Mouse (Mus musculus) stomach, postnatal 0 days (tissue): ENCODE data around the gene Atat1. TPM values are rescaled to one million over a fixed set of nuclear protein-coding genes. Genes with fewer than 3 reads are reported as not detected.

Experiments used
- ATAC-seq: fragments of 200-750 bp; cut with Nextera tagmentation; 2 replicates; pipeline ENCODE4 v1.8.0; 2017; ENCODE audit not compliant: low FRiP score, low TSS enrichment
- DNase-seq: peaks from one replicate; pipeline ENCODE4 v3.0.0-alpha.2; 2016; ENCODE audit warnings: low spot score
- H3K27ac ChIP-seq: fragments of 300-500 bp; sonication (generic); replicated peaks from 2 replicates; pipeline ENCODE4 v1.5.1; 2014; ENCODE audit warnings: mild to moderate bottlenecking, control low read depth
- H3K27me3 ChIP-seq: fragments of 300-500 bp; sonication (generic); 2 replicates; pipeline ENCODE4 v1.6.1; 2014; ENCODE audit warnings: low read length; ENCODE audit not compliant: control insufficient read depth, insufficient read depth
- H3K36me3 ChIP-seq: fragments of 300-500 bp; sonication (generic); 2 replicates; pipeline ENCODE4 v1.6.1; 2014; ENCODE audit warnings: low read length, mixed read lengths; ENCODE audit not compliant: control insufficient read depth, insufficient read depth
- H3K4me1 ChIP-seq: fragments of 300-500 bp; sonication (generic); replicated peaks from 2 replicates; pipeline ENCODE4 v1.6.1; 2014; ENCODE audit warnings: antibody characterized with exemption; ENCODE audit not compliant: control insufficient read depth, insufficient read depth
- H3K4me2 ChIP-seq: fragments of 300-500 bp; sonication (generic); replicated peaks from 2 replicates; pipeline ENCODE4 v1.6.1; 2014; ENCODE audit warnings: low read depth, mild to moderate bottlenecking, control low read depth, moderate library complexity
- H3K4me3 ChIP-seq: fragments of 300-500 bp; sonication (generic); 2 replicates; pipeline ENCODE4 v1.5.1; 2014; ENCODE audit warnings: low read depth, low read length, control low read depth
- H3K9ac ChIP-seq: fragments of 300-500 bp; sonication (generic); 2 replicates; pipeline ENCODE4 v1.6.1; 2014; ENCODE audit warnings: mild to moderate bottlenecking, low read length, control low read depth, mixed read lengths
- H3K9me3 ChIP-seq: fragments of 300-500 bp; sonication (generic); 2 replicates; pipeline ENCODE4 v1.6.1; 2016; ENCODE audit warnings: low read length; ENCODE audit not compliant: control insufficient read depth
- CTCF ChIP-seq: IDR thresholded peaks from 2 replicates; pipeline ENCODE4 v1.5.1; 2016; ENCODE audit warnings: antibody characterized with exemption, low read depth, mild to moderate bottlenecking, moderate library complexity
- EP300 ChIP-seq: optimal IDR thresholded peaks from 2 replicates; pipeline ENCODE3; 2016; ENCODE audit warnings: antibody characterized with exemption
- WGBS: fragments of 180-500 bp; shearing (Covaris S2); extraction: QIAGEN DNeasy Blood & Tissue Kit; methylation state at CpG from one replicate; pipeline ENCODE4 v1.1.7; 2014; 5-methylcytosine and 5-hydroxymethylcytosine counted together
- polyA plus RNA-seq: library from polyadenylated mRNA; unstranded; fragments of >200 nt; fragmentation: Nextera tagmentation; extraction: Ambion mirVana; gene quantifications from 2 replicates; pipeline ENCODE4 v1.2.1, GENCODE M21; 2015

Gene Atat1
- polyA plus RNA-seq, 1 experiment from 2014 or later, result 12.7 TPM

DNA sequence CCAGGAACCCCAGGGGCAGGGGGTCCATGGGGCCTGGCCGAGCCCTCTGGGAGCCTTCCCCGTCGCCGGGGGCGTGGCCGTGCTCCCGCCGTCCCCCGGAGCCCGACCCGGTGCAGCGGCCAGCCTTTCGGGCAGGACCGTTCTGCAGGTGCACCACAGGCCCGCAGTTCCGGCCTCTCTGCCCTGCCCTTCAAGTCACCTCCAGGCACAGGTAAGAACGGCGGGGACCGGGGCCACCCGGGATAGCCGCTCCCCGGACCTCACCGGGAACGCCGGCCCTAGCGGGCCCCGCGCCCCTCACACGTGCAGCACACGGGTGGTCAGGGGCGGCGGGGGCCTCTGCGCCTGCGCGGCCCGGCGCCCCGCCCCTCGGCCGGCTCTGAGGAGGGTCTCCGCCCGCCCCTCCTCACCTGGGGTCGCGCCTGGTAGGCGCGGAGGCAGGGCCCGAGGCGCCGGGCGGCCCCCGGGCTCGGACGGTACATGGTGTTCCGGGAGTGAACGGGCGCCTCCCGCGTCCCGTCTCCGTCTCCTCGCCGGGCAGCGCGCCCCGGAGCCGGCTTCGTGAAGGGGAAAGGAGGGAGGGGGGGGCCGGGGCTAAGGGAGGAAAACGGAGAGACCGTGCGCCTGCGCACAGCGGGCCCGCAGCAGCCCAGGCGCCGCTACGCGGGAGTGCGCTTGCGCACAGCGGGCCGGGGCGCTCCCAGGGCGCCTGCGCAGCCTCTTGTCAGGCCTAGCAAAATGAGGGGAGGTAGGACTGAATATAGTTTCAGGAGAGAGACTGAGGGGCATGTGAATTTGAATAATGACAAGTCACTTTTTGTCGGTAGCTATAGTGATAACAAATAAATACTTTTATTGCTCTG, 12.9 kb downstream of the Atat1 start, which contains the start of gene 2310061I04Rik:
TSS of gene 2310061I04Rik (minus strand) at position 651 of the 863 bp plus-strand sequence.
- H3K4me1 ChIP-seq, result no peaks in the 10 kb centered on the region; the same call in 1 of the 2 replicates
- H3K9me3 ChIP-seq, result no peaks in the 10 kb centered on the region
- peak within 1 kb of the TSS; percentile 85 for H3K27ac ChIP-seq
- no peak for TF ChIP-seq EP300
- TF ChIP-seq CTCF, result no peak
- H3K36me3 ChIP-seq, result peaks cover 7% of the 10 kb centered on the region; the same call in 1 of the 2 replicates
- H3K4me3 ChIP-seq, result peak within 1 kb of the TSS; percentile 85
- no peaks in the 10 kb centered on the region for H3K27me3 ChIP-seq
- peak within 1 kb of the TSS; percentile 84 for H3K9ac ChIP-seq
- peak; percentile 88 for ATAC-seq
- under 1% methylated on average over 68 of the region's 86 CpGs for WGBS
- peak; percentile 94 for DNase-seq
- peak within 1 kb of the TSS; percentile 99 for H3K4me2 ChIP-seq

DNA sequence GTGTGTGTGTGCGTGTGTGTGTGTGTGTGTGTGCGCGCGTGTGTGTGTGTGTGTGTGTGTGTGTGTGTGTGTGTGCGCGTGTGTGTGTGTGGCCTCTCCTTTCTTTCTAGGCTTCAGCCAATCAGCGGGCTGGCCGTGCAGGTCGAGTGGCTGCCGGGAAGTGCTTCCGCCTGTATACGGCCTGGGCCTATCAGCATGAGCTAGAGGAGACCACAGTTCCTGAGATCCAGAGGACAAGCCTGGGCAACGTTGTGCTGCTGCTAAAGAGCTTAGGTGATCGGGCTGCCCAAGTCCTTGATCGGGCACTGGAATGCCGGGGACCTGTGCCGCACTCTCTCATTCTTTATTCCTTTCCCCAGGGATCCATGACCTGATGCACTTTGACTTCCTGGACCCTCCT, 22.1 kb downstream of the Atat1 start:
- no peak overlapping the region for H3K4me3 ChIP-seq
- H3K27ac ChIP-seq, result no peak overlapping the region
- H3K4me1 ChIP-seq, result no peaks in the 10 kb centered on the region
- no peaks in the 10 kb centered on the region for H3K27me3 ChIP-seq
- WGBS, result 86% methylated on average over 12 of the region's 17 CpGs
- no peaks in the 10 kb centered on the region for H3K9me3 ChIP-seq
- no peak for TF ChIP-seq EP300
- no peak for TF ChIP-seq CTCF
- ATAC-seq (no peak), DNase-seq (no peak)
- no peak overlapping the region for H3K4me2 ChIP-seq
- H3K9ac ChIP-seq, result no peak overlapping the region
- peaks cover 37% of the 10 kb centered on the region for H3K36me3 ChIP-seq

DNA sequence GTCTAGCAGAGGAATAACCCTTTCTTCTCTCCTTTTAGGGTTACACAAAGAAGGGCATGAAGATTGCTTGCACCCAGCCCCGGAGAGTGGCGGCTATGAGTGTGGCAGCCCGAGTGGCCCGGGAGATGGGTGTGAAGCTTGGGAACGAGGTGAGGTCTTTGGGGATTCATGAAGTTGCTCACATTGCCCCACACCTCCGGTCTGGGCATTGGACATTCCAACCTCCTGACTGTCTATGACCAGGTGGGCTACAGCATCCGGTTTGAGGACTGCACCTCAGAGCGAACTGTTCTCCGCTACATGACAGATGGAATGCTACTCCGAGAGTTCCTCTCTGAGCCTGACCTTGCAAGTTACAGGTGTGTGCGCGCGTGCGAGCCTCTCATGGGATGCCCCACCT, 26.1 kb downstream of the Atat1 start:
- TF ChIP-seq CTCF (no peak), EP300 (no peak)
- no peak overlapping the region for H3K4me2 ChIP-seq
- peaks cover 28% of the 10 kb centered on the region for H3K36me3 ChIP-seq
- ATAC-seq, result no peak
- 93% methylated on average over 14 of the region's 14 CpGs for WGBS
- DNase-seq, result no peak
- no peak overlapping the region for H3K9ac ChIP-seq
- no peak overlapping the region for H3K27ac ChIP-seq
- H3K4me3 ChIP-seq, result no peak overlapping the region
- H3K27me3 ChIP-seq, result no peaks in the 10 kb centered on the region
- no peaks in the 10 kb centered on the region for H3K9me3 ChIP-seq
- peaks cover 3% of the 10 kb centered on the region; the same call in 1 of the 2 replicates for H3K4me1 ChIP-seq

DNA sequence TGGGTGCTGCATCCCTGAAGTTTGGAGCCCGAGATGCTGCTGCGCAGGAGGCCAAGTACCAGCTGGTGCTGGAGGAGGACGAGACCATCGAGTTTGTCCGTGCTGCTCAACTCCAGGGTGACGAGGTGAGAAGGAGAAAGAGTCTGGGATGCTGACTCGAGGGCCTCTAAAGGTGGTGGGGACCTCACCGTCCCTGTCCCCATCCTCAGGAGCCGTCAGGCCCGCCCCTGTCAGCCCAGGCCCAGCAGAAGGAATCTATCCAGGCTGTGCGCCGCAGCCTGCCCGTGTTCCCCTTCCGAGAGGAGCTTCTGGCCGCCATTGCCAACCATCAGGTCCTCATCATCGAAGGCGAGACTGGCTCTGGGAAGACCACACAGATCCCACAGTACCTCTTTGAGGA, 27.0 kb downstream of the Atat1 start:
- H3K9ac ChIP-seq, result no peak overlapping the region
- H3K36me3 ChIP-seq, result peaks cover 28% of the 10 kb centered on the region
- WGBS, result 89% methylated on average over 16 of the region's 17 CpGs
- H3K4me1 ChIP-seq, result peaks cover 3% of the 10 kb centered on the region; the same call in 1 of the 2 replicates
- ATAC-seq, result no peak
- H3K27me3 ChIP-seq, result no peaks in the 10 kb centered on the region
- TF ChIP-seq EP300 (no peak), CTCF (no peak)
- DNase-seq, result no peak
- no peaks in the 10 kb centered on the region for H3K9me3 ChIP-seq
- H3K4me3 ChIP-seq, result no peak overlapping the region
- no peak overlapping the region for H3K27ac ChIP-seq
- no peak overlapping the region for H3K4me2 ChIP-seq

DNA sequence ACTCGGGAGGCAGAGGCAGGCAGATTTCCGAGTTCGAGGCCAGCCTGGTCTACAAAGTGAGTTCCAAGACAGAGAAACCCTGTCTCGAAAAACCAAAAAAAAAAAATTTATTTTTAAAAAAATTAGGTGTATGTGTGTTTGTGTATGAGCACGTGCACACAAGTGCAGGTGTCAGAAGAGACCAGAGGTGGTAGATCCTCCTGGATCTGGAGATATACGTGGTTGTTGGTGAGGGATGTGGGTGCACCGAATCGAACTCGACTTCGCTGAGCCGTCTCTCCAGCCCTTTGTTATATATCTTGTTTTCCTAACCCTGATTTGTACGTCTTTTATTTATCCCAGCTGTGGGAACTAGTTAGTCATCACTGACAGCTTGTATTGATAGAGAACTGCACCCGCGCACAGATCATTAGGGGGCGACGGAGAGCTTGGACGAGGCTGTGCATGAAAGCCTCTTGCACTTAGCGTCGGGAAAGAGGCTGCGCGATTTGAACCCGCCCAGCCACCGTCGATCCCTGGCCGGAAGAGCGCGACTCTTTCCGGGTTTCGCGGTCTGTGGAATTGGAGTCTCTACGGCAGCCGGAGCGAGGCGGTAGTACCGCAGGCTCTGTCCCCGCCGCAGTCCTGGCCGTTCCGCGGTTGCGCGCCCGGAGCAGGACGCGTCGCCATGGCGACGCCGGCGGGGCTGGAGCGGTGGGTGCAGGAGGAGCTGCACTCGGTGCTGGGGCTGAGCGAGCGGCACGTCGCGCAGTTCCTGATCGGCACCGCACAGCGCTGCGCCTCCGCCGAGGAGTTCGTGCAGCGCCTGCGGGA, 30.4 kb downstream of the Atat1 start, which contains the start of gene Dhx16:
TSS of gene Dhx16 (plus strand) at position 575 of the 813 bp plus-strand sequence.
- TF ChIP-seq EP300, result no peak
- peak; percentile 93 for TF ChIP-seq CTCF
- peaks cover 3% of the 10 kb centered on the region; the same call in 1 of the 2 replicates for H3K4me1 ChIP-seq
- ATAC-seq, result peak; percentile 95
- no peaks in the 10 kb centered on the region for H3K27me3 ChIP-seq
- peak within 1 kb of the TSS; percentile 88 for H3K4me3 ChIP-seq
- peak within 1 kb of the TSS; percentile 77 for H3K27ac ChIP-seq
- peak within 1 kb of the TSS; percentile 90 for H3K4me2 ChIP-seq
- 5% methylated on average over 65 of the region's 66 CpGs for WGBS
- H3K36me3 ChIP-seq, result peaks cover 14% of the 10 kb centered on the region
- DNase-seq, result peak; percentile 98
- peak within 1 kb of the TSS; percentile 83 for H3K9ac ChIP-seq
- H3K9me3 ChIP-seq, result no peaks in the 10 kb centered on the region
